Mouse (Mus musculus): ENCODE results near the gene Hes6. TPM values are rescaled to one million over a fixed set of nuclear protein-coding genes. Genes with fewer than 3 reads are reported as not detected.
A peak's percentile ranks its signal among the peaks of the same experiment; 100 is the strongest.

Hes6 gene
- polyA plus RNA-seq, 1 experiment from 2014 or later, result 100 TPM

- H3K4me2 ChIP-seq (ENCODE audit: low read depth, low read length), result no peak overlapping the region
- ATAC-seq (ENCODE audit: low read depth), result no peak
- WGBS, result 39% methylated on average over 5 of the region's 5 CpGs
- peaks cover 19% of the 10 kb centered on the region for H3K4me1 ChIP-seq (ENCODE audit: control insufficient read depth, insufficient read depth, low read length)
- peak overlapping the region; percentile 91; the same call in 1 of the 2 replicates for H3K27ac ChIP-seq (ENCODE audit: low read depth, low read length)
- no peak overlapping the region for H3K4me3 ChIP-seq (ENCODE audit: low read depth, low read length)
- peaks cover 5% of the 10 kb centered on the region; the same call in 1 of the 2 replicates for H3K36me3 ChIP-seq (ENCODE audit: control insufficient read depth, insufficient read depth, low read length)
- no peaks in the 10 kb centered on the region for H3K27me3 ChIP-seq (ENCODE audit: control insufficient read depth, insufficient read depth, low read length)
- H3K9me3 ChIP-seq (ENCODE audit: control insufficient read depth, low read length), result no peaks in the 10 kb centered on the region
- no peak overlapping the region for H3K9ac ChIP-seq (replicated peaks; ENCODE audit: low read depth, low read length)
Measured at GRCm38 (mm10) chr1:91415311-91415710, 1.5 kb upstream of the Hes6 start.

GRCm38 (mm10) chr1:91414903-91415302 lies 1.1 kb upstream of the Hes6 start:
- ATAC-seq (ENCODE audit: low read depth), result no peak
- peak overlapping the region; percentile 91 for H3K27ac ChIP-seq (ENCODE audit: low read depth, low read length)
- H3K4me2 ChIP-seq (ENCODE audit: low read depth, low read length), result no peak overlapping the region; the same call in 1 of the 2 replicates
- H3K36me3 ChIP-seq (ENCODE audit: control insufficient read depth, insufficient read depth, low read length), result peaks cover 5% of the 10 kb centered on the region; the same call in 1 of the 2 replicates
- peaks cover 19% of the 10 kb centered on the region for H3K4me1 ChIP-seq (ENCODE audit: control insufficient read depth, insufficient read depth, low read length)
- H3K27me3 ChIP-seq (ENCODE audit: control insufficient read depth, insufficient read depth, low read length), result no peaks in the 10 kb centered on the region
- WGBS, result 22% methylated on average over 4 of the region's 4 CpGs
- H3K9me3 ChIP-seq (ENCODE audit: control insufficient read depth, low read length), result no peaks in the 10 kb centered on the region
- H3K4me3 ChIP-seq (ENCODE audit: low read depth, low read length), result no peak overlapping the region
- no peak overlapping the region for H3K9ac ChIP-seq (replicated peaks; ENCODE audit: low read depth, low read length)

- peak overlapping the region; percentile 98 for H3K4me2 ChIP-seq (ENCODE audit: low read depth, low read length)
- H3K9me3 ChIP-seq (ENCODE audit: control insufficient read depth, low read length), result no peaks in the 10 kb centered on the region
- WGBS, result 0% methylated on average over 14 of the region's 14 CpGs
- H3K27me3 ChIP-seq (ENCODE audit: control insufficient read depth, insufficient read depth, low read length), result no peaks in the 10 kb centered on the region
- no peak; the same call in 1 of the 2 replicates for ATAC-seq (ENCODE audit: low read depth)
- peak overlapping the region; percentile 88 for H3K9ac ChIP-seq (replicated peaks; ENCODE audit: low read depth, low read length)
- H3K36me3 ChIP-seq (ENCODE audit: control insufficient read depth, insufficient read depth, low read length), result peaks cover 5% of the 10 kb centered on the region; the same call in 1 of the 2 replicates
- H3K27ac ChIP-seq (ENCODE audit: low read depth, low read length), result peak overlapping the region; percentile 91
- peak overlapping the region; percentile 84 for H3K4me3 ChIP-seq (ENCODE audit: low read depth, low read length)
- H3K4me1 ChIP-seq (ENCODE audit: control insufficient read depth, insufficient read depth, low read length), result peaks cover 19% of the 10 kb centered on the region
Measured at GRCm38 (mm10) chr1:91413536-91413897, 321 bp downstream of the Hes6 start.

- under 1% methylated on average over 34 of the region's 34 CpGs for WGBS
- no peaks in the 10 kb centered on the region for H3K9me3 ChIP-seq (ENCODE audit: control insufficient read depth, low read length)
- peaks cover 5% of the 10 kb centered on the region; the same call in 1 of the 2 replicates for H3K36me3 ChIP-seq (ENCODE audit: control insufficient read depth, insufficient read depth, low read length)
- peak overlapping the region; percentile 98 for H3K4me2 ChIP-seq (ENCODE audit: low read depth, low read length)
- H3K27ac ChIP-seq (ENCODE audit: low read depth, low read length), result peak overlapping the region; percentile 91
- H3K4me1 ChIP-seq (ENCODE audit: control insufficient read depth, insufficient read depth, low read length), result peaks cover 19% of the 10 kb centered on the region
- peak; percentile 94 for ATAC-seq (ENCODE audit: low read depth)
- peak overlapping the region; percentile 84 for H3K4me3 ChIP-seq (ENCODE audit: low read depth, low read length)
- H3K9ac ChIP-seq (replicated peaks; ENCODE audit: low read depth, low read length), result peak overlapping the region; percentile 88
- no peaks in the 10 kb centered on the region for H3K27me3 ChIP-seq (ENCODE audit: control insufficient read depth, insufficient read depth, low read length)
Measured at GRCm38 (mm10) chr1:91413030-91413506, 770 bp downstream of the Hes6 start.

- Histone ChIP-seq H3K27me3 (ENCODE audit: control insufficient read depth, insufficient read depth, low read length) (no peaks in the 10 kb centered on the region), H3K9me3 (ENCODE audit: control insufficient read depth, low read length) (no peaks in the 10 kb centered on the region), H3K36me3 (ENCODE audit: control insufficient read depth, insufficient read depth, low read length) (peaks cover 5% of the 10 kb centered on the region; the same call in 1 of the 2 replicates), H3K4me2 (ENCODE audit: low read depth, low read length) (peak overlapping the region; percentile 98), H3K4me1 (ENCODE audit: control insufficient read depth, insufficient read depth, low read length) (peaks cover 19% of the 10 kb centered on the region), H3K4me3 (ENCODE audit: low read depth, low read length) (peak overlapping the region; percentile 84), H3K9ac (replicated peaks; ENCODE audit: low read depth, low read length) (peak overlapping the region; percentile 88), H3K27ac (ENCODE audit: low read depth, low read length) (peak overlapping the region; percentile 91)
- 1% methylated on average over 63 of the region's 65 CpGs for WGBS
- ATAC-seq (ENCODE audit: low read depth), result peak; percentile 47
Measured at GRCm38 (mm10) chr1:91412286-91413029, 1.4 kb downstream of the Hes6 start.

- Histone ChIP-seq H3K4me2 (ENCODE audit: low read depth, low read length) (peak overlapping the region; percentile 98), H3K27me3 (ENCODE audit: control insufficient read depth, insufficient read depth, low read length) (no peaks in the 10 kb centered on the region), H3K9me3 (ENCODE audit: control insufficient read depth, low read length) (no peaks in the 10 kb centered on the region), H3K9ac (replicated peaks; ENCODE audit: low read depth, low read length) (peak overlapping the region; percentile 88; the same call in 1 of the 2 replicates), H3K4me3 (ENCODE audit: low read depth, low read length) (peak overlapping the region; percentile 84), H3K4me1 (ENCODE audit: control insufficient read depth, insufficient read depth, low read length) (peaks cover 19% of the 10 kb centered on the region), H3K36me3 (ENCODE audit: control insufficient read depth, insufficient read depth, low read length) (peaks cover 4% of the 10 kb centered on the region; the same call in 1 of the 2 replicates), H3K27ac (ENCODE audit: low read depth, low read length) (no peak overlapping the region)
- no peak for ATAC-seq (ENCODE audit: low read depth)
- WGBS, result 53% methylated on average over 8 of the region's 8 CpGs
Measured at GRCm38 (mm10) chr1:91411631-91412285, 2.1 kb downstream of the Hes6 start.

- H3K4me1 ChIP-seq (ENCODE audit: control insufficient read depth, insufficient read depth, low read length), result peaks cover 10% of the 10 kb centered on the region
- no peak overlapping the region for H3K4me2 ChIP-seq (ENCODE audit: low read depth, low read length)
- no peak overlapping the region for H3K4me3 ChIP-seq (ENCODE audit: low read depth, low read length)
- WGBS, result 82% methylated on average over 4 of the region's 4 CpGs
- ATAC-seq (ENCODE audit: low read depth), result no peak
- no peaks in the 10 kb centered on the region for H3K27me3 ChIP-seq (ENCODE audit: control insufficient read depth, insufficient read depth, low read length)
- H3K27ac ChIP-seq (ENCODE audit: low read depth, low read length), result no peak overlapping the region
- no peaks in the 10 kb centered on the region for H3K36me3 ChIP-seq (ENCODE audit: control insufficient read depth, insufficient read depth, low read length)
- no peaks in the 10 kb centered on the region for H3K9me3 ChIP-seq (ENCODE audit: control insufficient read depth, low read length)
- no peak overlapping the region for H3K9ac ChIP-seq (replicated peaks; ENCODE audit: low read depth, low read length)
Measured at GRCm38 (mm10) chr1:91407819-91408218, 6.0 kb downstream of the Hes6 start.

GRCm38 (mm10) chr1:91405406-91406169 lies 8.2 kb downstream of the Hes6 start:
- H3K9ac ChIP-seq (replicated peaks; ENCODE audit: low read depth, low read length), result no peak overlapping the region
- 0 out of 2 replicates have a peak, but pooled peaks have one; percentile 31 for ATAC-seq (ENCODE audit: low read depth)
- no peaks in the 10 kb centered on the region for H3K27me3 ChIP-seq (ENCODE audit: control insufficient read depth, insufficient read depth, low read length)
- no peak overlapping the region for H3K4me3 ChIP-seq (ENCODE audit: low read depth, low read length)
- WGBS, result 52% methylated on average over 23 of the region's 23 CpGs
- no peak overlapping the region for H3K4me2 ChIP-seq (ENCODE audit: low read depth, low read length)
- no peaks in the 10 kb centered on the region for H3K36me3 ChIP-seq (ENCODE audit: control insufficient read depth, insufficient read depth, low read length)
- H3K4me1 ChIP-seq (ENCODE audit: control insufficient read depth, insufficient read depth, low read length), result no peaks in the 10 kb centered on the region
- no peaks in the 10 kb centered on the region for H3K9me3 ChIP-seq (ENCODE audit: control insufficient read depth, low read length)
- no peak overlapping the region for H3K27ac ChIP-seq (ENCODE audit: low read depth, low read length)
